Mouse (Mus musculus) embryonic fibroblast, embryonic 13.5 days (primary cell): ENCODE data around the gene Asb18. TPM values are rescaled to one million over a fixed set of nuclear protein-coding genes. Genes with fewer than 3 reads are reported as not detected.
A peak's percentile ranks its signal among the peaks of the same experiment; 100 is the strongest.

Source experiments
- H3K27ac ChIP-seq: 2 replicates; pipeline ENCODE4 v1.5.1; 2012; ENCODE audit warnings: low read length, control low read depth, inconsistent platforms; ENCODE audit not compliant: insufficient read depth
- H3K4me1 ChIP-seq: 2 replicates; pipeline ENCODE4 v1.6.1; 2011; ENCODE audit warnings: low read length; ENCODE audit not compliant: control insufficient read depth, insufficient read depth
- H3K4me3 ChIP-seq: 2 replicates; pipeline ENCODE4 v1.5.1; 2011; ENCODE audit warnings: mild to moderate bottlenecking, control low read depth, low read length; ENCODE audit not compliant: insufficient read depth
- CTCF ChIP-seq: IDR thresholded peaks from 2 replicates; pipeline ENCODE4 v1.5.1; 2011; ENCODE audit warnings: mild to moderate bottlenecking, control low read depth, low read length, moderate library complexity, borderline replicate concordance; ENCODE audit not compliant: insufficient read depth
- POLR2A ChIP-seq: IDR thresholded peaks from 2 replicates; pipeline ENCODE4 v1.6.1; 2011; ENCODE audit warnings: low read depth, mild to moderate bottlenecking, control low read depth, low read length, moderate library complexity
- polyA plus RNA-seq: library from polyadenylated mRNA; stranded (reverse); fragments of >200 nt; gene quantifications from 2 replicates; pipeline ENCODE4 v1.2.4, GENCODE M21; 2011; ENCODE audit warnings: low read depth; ENCODE audit not compliant: missing spikeins, insufficient read length

The Asb18 gene
- polyA plus RNA-seq, 1 experiment = not detected

GRCm38 (mm10) chr1:89934316-89935260 lies 79.9 kb downstream of the Asb18 start:
- Histone ChIP-seq H3K27ac (no peak overlapping the region), H3K4me1 (no peaks in the 10 kb centered on the region), H3K4me3 (no peak overlapping the region)
- no peak for TF ChIP-seq CTCF
- no peak for TF ChIP-seq POLR2A

DNA sequence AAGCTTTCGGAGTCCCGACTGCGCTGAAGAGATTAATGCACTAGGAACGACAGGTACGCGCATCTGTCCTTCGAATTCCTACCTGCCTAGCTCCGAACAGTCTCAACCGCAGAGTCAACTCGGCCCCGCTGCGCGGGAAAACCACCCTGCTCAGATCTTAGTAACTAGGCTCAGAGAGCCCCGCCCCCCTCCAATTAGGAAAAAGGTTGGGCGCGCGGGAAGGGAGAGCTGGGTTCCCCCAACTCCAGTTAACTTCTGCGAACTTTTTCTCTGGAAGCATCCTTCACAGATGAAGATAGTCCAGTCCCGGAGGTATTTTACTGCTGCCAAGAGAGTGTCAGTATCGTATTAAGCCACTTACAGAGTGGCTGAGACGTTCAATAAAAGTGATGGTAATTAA lies 80.7 kb downstream of the Asb18 start:
- Histone ChIP-seq H3K4me1 (no peaks in the 10 kb centered on the region), H3K27ac (no peak overlapping the region), H3K4me3 (no peak overlapping the region)
- TF ChIP-seq POLR2A = no peak
- TF ChIP-seq CTCF = no peak

DNA sequence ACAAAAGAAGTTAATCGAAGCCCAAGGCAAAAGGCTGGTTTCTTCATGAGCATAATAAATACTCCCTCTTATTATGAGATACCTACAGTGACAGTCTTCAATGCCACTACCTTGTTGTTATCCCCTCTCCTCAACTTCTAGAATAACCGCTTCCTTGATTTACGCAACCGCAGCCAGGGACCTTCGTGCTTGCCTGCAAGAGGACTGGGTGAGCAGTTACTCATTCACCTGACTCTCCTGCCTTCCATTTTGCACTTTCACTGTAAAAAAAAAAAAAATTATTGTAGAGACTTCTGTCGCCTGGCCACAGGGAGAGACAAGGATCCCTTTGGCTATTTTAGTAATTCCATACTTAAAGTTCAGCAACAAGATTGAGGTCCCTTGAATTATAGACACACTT lies 81.4 kb downstream of the Asb18 start:
- no peak overlapping the region for H3K27ac ChIP-seq
- no peak overlapping the region for H3K4me3 ChIP-seq
- no peaks in the 10 kb centered on the region for H3K4me1 ChIP-seq
- TF ChIP-seq POLR2A (no peak), CTCF (no peak)

- no peaks in the 10 kb centered on the region for H3K4me1 ChIP-seq
- TF ChIP-seq POLR2A = no peak
- TF ChIP-seq CTCF = no peak
- H3K4me3 ChIP-seq = no peak overlapping the region
- H3K27ac ChIP-seq = no peak overlapping the region
Observed at GRCm38 (mm10) chr1:89932616-89933015, 81.8 kb downstream of the Asb18 start.

- TF ChIP-seq POLR2A (no peak), CTCF (no peak)
- Histone ChIP-seq H3K4me3 (no peak overlapping the region), H3K4me1 (peaks cover 2% of the 10 kb centered on the region; the same call in 1 of the 2 replicates), H3K27ac (no peak overlapping the region)
Observed at GRCm38 (mm10) chr1:89932021-89932423, 82.4 kb downstream of the Asb18 start.

GRCm38 (mm10) chr1:89931120-89931519 lies 83.3 kb downstream of the Asb18 start, which contains the start of gene Gbx2:
Gbx2 (minus strand) TSS chr1:89931179.
- Histone ChIP-seq H3K4me3 (peak within 1 kb of the TSS; percentile 23), H3K27ac (no peak within 1 kb of the TSS), H3K4me1 (peaks cover 2% of the 10 kb centered on the region; the same call in 1 of the 2 replicates)
- TF ChIP-seq POLR2A = no peak
- TF ChIP-seq CTCF = no peak

DNA sequence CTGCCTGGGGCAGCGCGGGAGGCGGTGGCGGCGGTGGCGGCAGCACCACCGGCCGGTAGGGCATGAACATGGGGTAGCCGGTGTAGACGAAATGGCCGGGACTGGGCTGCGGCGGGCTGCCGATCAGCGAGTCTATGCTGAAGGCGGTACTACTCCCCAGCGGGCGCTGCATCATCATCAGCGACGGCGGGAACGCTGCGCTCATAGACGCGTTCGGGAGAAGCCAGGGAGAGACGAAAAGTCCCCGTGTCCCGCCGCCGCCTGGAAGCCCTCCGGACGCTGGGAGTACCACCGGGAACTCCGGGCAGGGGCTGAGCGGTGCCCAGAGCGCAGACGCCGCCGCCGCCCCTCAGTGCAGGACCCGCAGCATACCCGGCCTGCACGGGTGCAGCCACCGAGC lies 83.9 kb downstream of the Asb18 start:
- H3K4me1 ChIP-seq = peaks cover 2% of the 10 kb centered on the region; the same call in 1 of the 2 replicates
- H3K4me3 ChIP-seq = peak overlapping the region; percentile 23
- H3K27ac ChIP-seq = no peak overlapping the region
- TF ChIP-seq CTCF (no peak), POLR2A (no peak)

DNA sequence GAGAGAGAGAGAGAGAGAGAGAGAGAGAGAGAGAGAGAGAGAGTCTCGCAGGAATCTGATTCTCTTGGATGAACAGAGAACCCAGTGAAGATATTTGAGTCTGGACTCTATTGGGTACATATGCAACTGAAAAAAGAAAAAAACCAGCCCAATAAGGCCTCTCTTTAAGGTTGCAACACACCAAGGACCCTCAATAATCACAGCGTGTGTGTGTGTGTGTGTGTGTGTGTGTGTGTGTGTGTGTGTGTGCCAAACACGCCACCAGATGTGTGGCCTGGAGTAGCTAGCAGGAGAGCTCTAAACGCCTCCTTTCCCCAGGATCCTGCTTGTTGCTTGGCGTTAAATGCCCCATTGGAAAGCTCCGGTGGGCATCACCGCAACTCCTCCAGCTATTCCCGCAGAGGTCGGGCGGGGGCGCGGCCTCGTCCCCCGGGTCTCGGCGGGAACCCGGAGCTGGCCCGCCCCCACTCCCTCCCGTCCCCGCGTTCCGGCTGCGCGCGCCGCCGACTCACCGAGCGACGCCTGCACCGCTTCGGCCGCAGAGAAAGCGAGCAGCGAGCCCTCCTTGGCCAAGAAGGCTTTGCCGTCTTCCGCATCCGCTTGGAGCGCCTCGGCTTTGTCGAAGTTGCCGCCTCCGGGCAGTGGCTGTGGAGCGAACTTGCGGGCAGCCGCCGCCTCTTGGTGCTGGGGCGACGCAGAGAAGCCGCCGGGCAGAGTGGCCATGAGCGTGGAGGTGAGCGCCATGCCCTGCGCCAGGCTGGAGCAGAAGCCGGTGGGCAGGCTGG lies 84.6 kb downstream of the Asb18 start:
- H3K4me1 ChIP-seq = peaks cover 2% of the 10 kb centered on the region; the same call in 1 of the 2 replicates
- TF ChIP-seq POLR2A (no peak), CTCF (no peak)
- H3K27ac ChIP-seq = no peak overlapping the region
- peak overlapping the region; percentile 23 for H3K4me3 ChIP-seq

DNA sequence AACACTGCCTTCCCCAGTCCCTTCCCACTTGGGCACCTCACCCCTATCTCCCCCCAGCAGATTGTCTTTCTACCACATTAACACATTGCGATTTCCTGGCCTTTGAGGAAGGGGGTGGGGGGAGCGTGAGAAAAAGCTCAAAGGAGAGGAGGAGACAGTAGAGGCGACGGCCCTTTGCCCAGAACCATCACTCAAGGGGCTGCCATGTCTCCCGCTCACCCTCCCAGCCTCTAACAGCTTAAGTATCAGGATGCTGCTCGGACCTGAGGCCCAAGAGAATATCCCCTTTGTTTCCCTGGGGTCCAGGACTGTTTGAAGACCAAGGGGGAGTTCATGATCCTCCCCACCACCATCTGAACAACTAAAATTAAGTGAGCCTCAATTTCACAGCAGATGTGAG lies 85.3 kb downstream of the Asb18 start:
- TF ChIP-seq POLR2A = no peak
- TF ChIP-seq CTCF = no peak
- H3K4me1 ChIP-seq = peaks cover 2% of the 10 kb centered on the region; the same call in 1 of the 2 replicates
- H3K4me3 ChIP-seq = no peak overlapping the region
- H3K27ac ChIP-seq = no peak overlapping the region
